Mouse (Mus musculus) myocyte (in vitro differentiated cells): ENCODE data around the gene Eln. TPM values are rescaled to one million over a fixed set of nuclear protein-coding genes. Genes with fewer than 3 reads are reported as not detected.
A peak's percentile ranks its signal among the peaks of the same experiment; 100 is the strongest.

Source experiments
- H3K27me3 ChIP-seq: one replicate; pipeline ENCODE4 v1.6.1; 2011; ENCODE audit not compliant: control insufficient read depth, insufficient read depth, insufficient read length
- H3K36me3 ChIP-seq: one replicate; pipeline ENCODE4 v1.6.1; 2011; ENCODE audit not compliant: control insufficient read depth, insufficient read depth
- H3K4me2 ChIP-seq: one replicate; pipeline ENCODE4 v1.6.1; 2011; ENCODE audit warnings: low read depth, control low read depth
- H3K4me3 ChIP-seq: one replicate; pipeline ENCODE4 v1.5.1; 2011; ENCODE audit warnings: mild to moderate bottlenecking, control low read depth, moderate library complexity
- H3K79me2 ChIP-seq: one replicate; pipeline ENCODE4 v1.6.1; 2011; ENCODE audit not compliant: control insufficient read depth, insufficient read depth
- H3ac ChIP-seq: one replicate; pipeline ENCODE4 v1.6.1; 2011; ENCODE audit not compliant: control insufficient read depth, insufficient read length
- CEBPB ChIP-seq: IDR thresholded peaks from 2 replicates; pipeline ENCODE4 v1.6.1; 2011; ENCODE audit warnings: mild to moderate bottlenecking, moderate library complexity; ENCODE audit not compliant: poor library complexity, insufficient read depth, severe bottlenecking
- E2F4 ChIP-seq: IDR thresholded peaks from one replicate; pipeline ENCODE4 v1.6.1; 2011; ENCODE audit warnings: mild to moderate bottlenecking, control low read depth, moderate library complexity; ENCODE audit not compliant: insufficient read depth
- MAX ChIP-seq: IDR thresholded peaks from one replicate; pipeline ENCODE4 v1.6.1; 2011; ENCODE audit warnings: low read depth, mild to moderate bottlenecking, control low read depth
- MYOD1 ChIP-seq, 3 experiments: IDR thresholded peaks; one replicate each; pipeline ENCODE4 v1.6.1; 2011; ENCODE audit warnings: control low read depth in 2 of 3, low read depth in 2 of 3, mild to moderate bottlenecking in 2 of 3, moderate library complexity in 1 of 3; ENCODE audit not compliant: insufficient read length in 2 of 3, control insufficient read depth in 1 of 3
- MYOG ChIP-seq, 3 experiments: IDR thresholded peaks; one replicate each; pipeline ENCODE4 v1.6.1; 2011; ENCODE audit warnings: control low read depth in 2 of 3, low read depth in 2 of 3, mild to moderate bottlenecking in 2 of 3; ENCODE audit not compliant: insufficient read length in 2 of 3, control insufficient read depth in 1 of 3, insufficient read depth in 1 of 3
- POLR2A ChIP-seq: IDR thresholded peaks from one replicate; pipeline ENCODE4 v1.6.1; 2011; ENCODE audit warnings: low read depth, mild to moderate bottlenecking, control low read depth, moderate library complexity; ENCODE audit not compliant: insufficient read length
- POLR2AphosphoS2 ChIP-seq: IDR thresholded peaks from one replicate; pipeline ENCODE4 v1.6.1; 2011; ENCODE audit warnings: low read depth, control low read depth; ENCODE audit not compliant: insufficient read length
- REST ChIP-seq: IDR thresholded peaks from one replicate; pipeline ENCODE4 v1.6.1; 2011; ENCODE audit warnings: mild to moderate bottlenecking, control low read depth, moderate library complexity; ENCODE audit not compliant: insufficient read depth, insufficient read length
- SRF ChIP-seq: IDR thresholded peaks from one replicate; pipeline ENCODE4 v1.6.1; 2011; ENCODE audit warnings: low read depth; ENCODE audit not compliant: control insufficient read depth, insufficient read length
- TCF12 ChIP-seq: IDR thresholded peaks from one replicate; pipeline ENCODE4 v1.6.1; 2011; ENCODE audit warnings: mild to moderate bottlenecking, control low read depth; ENCODE audit not compliant: poor library complexity, insufficient read depth, severe bottlenecking
- TCF3 ChIP-seq: IDR thresholded peaks from one replicate; pipeline ENCODE4 v1.6.1; 2011; ENCODE audit warnings: low read depth, control low read depth; ENCODE audit not compliant: insufficient read length
- USF1 ChIP-seq: IDR thresholded peaks from one replicate; pipeline ENCODE4 v1.6.1; 2011; ENCODE audit warnings: low read depth, mild to moderate bottlenecking, control low read depth, moderate library complexity
- polyA plus RNA-seq: library from polyadenylated mRNA; unstranded; fragments of >200 nt; fragmentation: generic; extraction: Trizol; gene quantifications from one replicate; pipeline ENCODE4 v1.2.1, GENCODE M21; 2012; ENCODE audit warnings: missing spikeins

The Eln gene
- polyA plus RNA-seq, 1 experiment, result 0.02 TPM

DNA sequence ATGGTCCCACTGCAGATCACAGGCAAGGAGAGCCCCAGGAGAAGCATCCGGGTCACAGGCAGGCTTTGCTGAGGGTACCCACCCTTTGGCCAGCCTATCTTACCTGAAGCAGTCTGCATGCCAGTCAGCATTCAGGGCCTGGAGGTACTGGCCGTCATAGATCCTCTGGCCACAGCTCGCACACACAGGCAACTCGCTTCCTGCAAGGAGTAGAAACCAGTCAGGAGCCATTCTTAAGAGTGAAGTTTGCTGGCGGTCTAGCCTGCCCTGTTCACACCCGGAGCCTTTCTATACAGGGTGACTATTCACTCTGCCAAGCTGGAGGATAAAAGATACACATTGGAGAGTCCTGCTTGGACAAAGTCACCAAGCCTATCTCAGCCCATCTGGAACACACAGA is 60.6 kb downstream of the Eln start:
- Histone ChIP-seq H3K27me3 (no peaks in the 10 kb centered on the region), H3K79me2 (peaks cover 6% of the 10 kb centered on the region), H3ac (no peak overlapping the region), H3K4me3 (no peak overlapping the region), H3K4me2 (no peak overlapping the region), H3K36me3 (peaks cover 3% of the 10 kb centered on the region)
- no peak for TF ChIP-seq TCF12
- TF ChIP-seq MYOD1 (IDR thresholded peaks at IDR 0.05; ENCODE audit: control insufficient read depth in 1 of 3, insufficient read length in 2 of 3, low read depth in 2 of 3), result no peak
- no peak for TF ChIP-seq SRF
- TF ChIP-seq POLR2AphosphoS2, result no peak

DNA sequence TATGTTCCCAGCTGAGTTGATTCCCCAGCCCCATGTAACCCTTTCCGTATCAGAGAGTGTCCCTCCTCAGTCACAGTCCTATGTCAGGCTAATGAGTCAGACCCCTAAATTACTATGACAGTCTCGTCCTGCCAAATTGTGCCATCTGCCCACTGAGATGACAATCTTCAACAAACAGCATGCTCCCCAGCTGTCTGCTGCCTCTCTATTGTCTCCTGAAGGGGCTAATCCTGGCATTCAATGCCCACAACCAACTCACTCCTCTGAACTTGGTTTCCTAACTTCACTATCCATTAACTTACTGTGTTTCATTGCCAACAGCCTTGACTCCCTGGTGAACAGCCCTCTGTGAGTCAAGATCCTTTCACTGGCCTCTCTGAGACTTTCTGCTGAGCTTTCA is 62.7 kb downstream of the Eln start:
- H3ac ChIP-seq, result no peak overlapping the region
- peaks cover 3% of the 10 kb centered on the region for H3K36me3 ChIP-seq
- TF ChIP-seq MYOG (IDR thresholded peaks at IDR 0.05; ENCODE audit: control insufficient read depth in 1 of 3, insufficient read depth in 1 of 3, insufficient read length in 2 of 3, low read depth in 2 of 3) (peak in 2 of 3 experiments; percentile 51 to 84), MYOD1 (IDR thresholded peaks at IDR 0.05; ENCODE audit: control insufficient read depth in 1 of 3, insufficient read length in 2 of 3, low read depth in 2 of 3) (peak in 2 of 3 experiments; percentile 30 to 67), TCF3 (no peak)
- no peak overlapping the region for H3K4me2 ChIP-seq
- no peak overlapping the region for H3K4me3 ChIP-seq
- peaks cover 6% of the 10 kb centered on the region for H3K79me2 ChIP-seq
- no peaks in the 10 kb centered on the region for H3K27me3 ChIP-seq

GRCm38 (mm10) chr5:134683813-134684212 is 63.3 kb downstream of the Eln start:
- no peak overlapping the region for H3ac ChIP-seq

DNA sequence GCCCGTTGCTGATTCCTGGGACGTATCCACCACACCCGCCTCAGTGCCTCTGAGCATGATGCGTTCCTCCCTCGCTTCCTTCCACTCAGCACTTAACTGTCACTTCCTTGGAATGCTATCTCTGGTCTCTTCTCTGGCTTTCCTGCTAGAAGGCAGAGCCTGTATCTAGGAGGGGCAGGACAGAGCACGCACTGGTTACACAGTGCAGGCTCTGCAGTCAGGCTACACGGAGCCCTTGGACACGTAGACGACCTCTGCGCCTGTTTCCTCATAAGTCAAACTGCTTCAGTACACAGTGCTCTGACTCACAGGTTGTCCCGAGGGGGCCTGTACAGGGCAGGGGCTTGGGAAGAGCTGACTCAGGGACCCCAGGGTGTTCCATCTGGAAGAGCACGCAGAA is 66.9 kb downstream of the Eln start:
- H3K79me2 ChIP-seq, result no peaks in the 10 kb centered on the region
- no peak overlapping the region for H3K4me3 ChIP-seq
- H3ac ChIP-seq, result no peak overlapping the region
- TF ChIP-seq REST (no peak), CEBPB (no peak), POLR2AphosphoS2 (peak; percentile 34)
- no peaks in the 10 kb centered on the region for H3K27me3 ChIP-seq
- peaks cover 3% of the 10 kb centered on the region for H3K36me3 ChIP-seq
- peak overlapping the region; percentile 86 for H3K4me2 ChIP-seq

More at GRCm38 (mm10) chr5:134683813-134684212, 63.3 kb downstream of the Eln start:
- TF ChIP-seq MYOD1 (IDR thresholded peaks at IDR 0.05; ENCODE audit: control insufficient read depth in 1 of 3, insufficient read length in 2 of 3, low read depth in 2 of 3), result no peak
- TF ChIP-seq USF1, result no peak
- no peak for TF ChIP-seq TCF12
- TF ChIP-seq POLR2AphosphoS2, result no peak
- no peak for TF ChIP-seq MYOG (IDR thresholded peaks at IDR 0.05; ENCODE audit: control insufficient read depth in 1 of 3, insufficient read depth in 1 of 3, insufficient read length in 2 of 3, low read depth in 2 of 3)
- H3K36me3 ChIP-seq, result peaks cover 3% of the 10 kb centered on the region
- H3K4me3 ChIP-seq, result no peak overlapping the region
- no peak overlapping the region for H3K4me2 ChIP-seq
- H3K79me2 ChIP-seq, result peaks cover 6% of the 10 kb centered on the region
- H3K27me3 ChIP-seq, result no peaks in the 10 kb centered on the region

DNA sequence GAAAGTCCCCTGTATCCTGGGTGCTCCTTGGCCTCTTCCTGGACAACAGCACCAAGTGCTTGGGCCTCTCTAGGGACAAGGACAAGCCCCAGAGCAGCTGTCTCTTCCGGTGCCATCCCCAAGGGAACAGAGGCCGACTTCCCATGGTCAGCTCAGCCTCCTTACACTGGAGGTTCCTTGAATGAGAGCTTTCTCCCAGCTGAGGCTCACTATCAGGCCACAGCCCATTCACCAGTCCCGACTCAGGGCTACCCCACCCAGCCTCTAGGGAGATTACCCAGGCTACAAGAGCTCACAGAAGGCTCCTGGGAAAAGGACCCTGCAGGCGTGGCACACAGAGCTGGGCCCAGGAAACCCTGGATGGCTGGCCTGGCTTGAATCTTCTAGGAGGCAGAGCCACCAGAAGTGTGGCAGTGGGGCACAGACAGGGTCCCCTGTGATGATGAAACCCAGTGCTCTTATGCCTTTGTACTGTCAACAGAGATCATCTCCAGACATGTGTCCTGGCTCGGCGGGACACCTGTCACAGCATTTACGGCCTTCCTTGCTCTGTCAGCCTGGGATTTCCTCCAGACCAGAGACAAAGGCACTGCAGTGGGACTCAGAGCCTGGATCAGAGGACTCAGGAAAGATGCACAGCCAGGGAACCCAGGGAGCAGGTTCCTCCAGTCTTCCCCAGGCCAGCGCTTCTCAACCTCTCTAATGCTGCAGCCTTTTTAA is 68.1 kb downstream of the Eln start:
- Histone ChIP-seq H3K4me3 (no peak overlapping the region), H3K79me2 (no peaks in the 10 kb centered on the region), H3K27me3 (no peaks in the 10 kb centered on the region), H3K4me2 (peak overlapping the region; percentile 86), H3K36me3 (peaks cover 3% of the 10 kb centered on the region), H3ac (no peak overlapping the region)
- TF ChIP-seq POLR2AphosphoS2 (no peak), MYOD1 (IDR thresholded peaks at IDR 0.05; ENCODE audit: control insufficient read depth in 1 of 3, insufficient read length in 2 of 3, low read depth in 2 of 3) (peak in 2 of 3 experiments; percentile 82 to 87), MAX (no peak), CEBPB (no peak), MYOG (IDR thresholded peaks at IDR 0.05; ENCODE audit: control insufficient read depth in 1 of 3, insufficient read depth in 1 of 3, insufficient read length in 2 of 3, low read depth in 2 of 3) (peak in 2 of 3 experiments; percentile 31 to 52), TCF12 (no peak), USF1 (no peak), POLR2A (no peak), REST (no peak), TCF3 (no peak), SRF (no peak), E2F4 (no peak)
